Mouse (Mus musculus) midbrain, embryonic 15.5 days (tissue): ENCODE measurements at regions not wholly inside any gene's neighbourhood (a gene's known extent, or its start where the extent isn't known, plus 50 kb on each side); places are given as distances from the start of the nearest gene placed in this dataset.

Experiments used
- ATAC-seq: fragments of 200-750 bp; cut with Nextera tagmentation; replicated peaks from 2 replicates; pipeline ENCODE4 v1.8.0; 2017; ENCODE audit warnings: moderate TSS enrichment
- H3K27ac ChIP-seq: fragments of 300-500 bp; sonication (generic); 2 replicates; pipeline ENCODE4 v1.5.1; 2015; ENCODE audit warnings: mild to moderate bottlenecking, inconsistent platforms
- H3K27me3 ChIP-seq: fragments of 300-500 bp; sonication (generic); replicated peaks from 2 replicates; pipeline ENCODE4 v1.6.1; 2015; ENCODE audit warnings: inconsistent platforms
- H3K36me3 ChIP-seq: fragments of 300-500 bp; sonication (generic); replicated peaks from 2 replicates; pipeline ENCODE4 v1.6.1; 2015; ENCODE audit warnings: inconsistent platforms
- H3K4me1 ChIP-seq: fragments of 300-500 bp; sonication (generic); 2 replicates; pipeline ENCODE4 v1.6.1; 2015; ENCODE audit warnings: inconsistent platforms
- H3K4me2 ChIP-seq: fragments of 300-500 bp; sonication (generic); 2 replicates; pipeline ENCODE4 v1.6.1; 2015; ENCODE audit warnings: inconsistent platforms, mild to moderate bottlenecking, moderate library complexity
- H3K4me3 ChIP-seq: fragments of 300-500 bp; sonication (generic); 2 replicates; pipeline ENCODE4 v1.5.1; 2015; ENCODE audit warnings: mild to moderate bottlenecking, inconsistent platforms
- H3K9ac ChIP-seq: fragments of 300-500 bp; sonication (generic); 2 replicates; pipeline ENCODE4 v1.6.1; 2015; ENCODE audit warnings: mild to moderate bottlenecking, inconsistent platforms
- H3K9me3 ChIP-seq: fragments of 300-500 bp; sonication (generic); 2 replicates; pipeline ENCODE4 v1.6.1; 2016; ENCODE audit warnings: inconsistent platforms
- WGBS: fragments of 180-500 bp; shearing (Covaris S2); methylation state at CpG from one replicate; pipeline ENCODE4 v1.1.7; 2015; ENCODE audit warnings: mixed read lengths; 5-methylcytosine and 5-hydroxymethylcytosine counted together

- no peaks in the 10 kb centered on the region for H3K27me3 ChIP-seq
- no peak overlapping the region for H3K4me3 ChIP-seq
- H3K9ac ChIP-seq = no peak overlapping the region
- H3K36me3 ChIP-seq = no peaks in the 10 kb centered on the region
- H3K9me3 ChIP-seq = no peaks in the 10 kb centered on the region
- no peak for ATAC-seq
- H3K4me1 ChIP-seq = peaks cover 18% of the 10 kb centered on the region
- WGBS = 86% methylated on average over 6 of the region's 6 CpGs
- H3K27ac ChIP-seq = no peak overlapping the region
- H3K4me2 ChIP-seq = no peak overlapping the region
Observed at GRCm38 (mm10) chr8:127799849-127800471, 558.4 kb upstream of the Nrp1 start.

DNA sequence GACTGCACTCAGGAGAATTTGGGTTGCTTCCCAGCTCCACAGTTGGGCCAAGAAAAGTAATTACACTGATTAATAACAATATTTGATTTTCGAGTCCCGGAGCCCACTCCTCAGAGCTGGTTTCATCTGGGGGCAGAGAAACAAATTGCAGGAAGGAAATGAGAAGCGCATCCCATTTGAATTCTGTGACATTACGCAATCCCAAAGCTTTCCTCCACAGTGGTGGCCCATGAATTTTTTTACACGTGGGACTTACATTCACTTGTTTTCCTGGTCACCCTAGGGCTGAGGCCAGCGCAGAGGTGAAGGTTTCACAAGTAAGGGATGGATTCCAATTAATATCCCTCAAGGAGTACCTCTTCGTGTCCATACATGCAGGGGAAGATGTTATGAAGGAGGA lies 556.3 kb upstream of the Nrp1 start:
- Histone ChIP-seq H3K4me3 (no peak overlapping the region), H3K9ac (no peak overlapping the region), H3K4me1 (peaks cover 13% of the 10 kb centered on the region), H3K4me2 (no peak overlapping the region), H3K36me3 (no peaks in the 10 kb centered on the region), H3K27me3 (no peaks in the 10 kb centered on the region), H3K9me3 (no peaks in the 10 kb centered on the region), H3K27ac (peak overlapping the region; percentile 40)
- no peak for ATAC-seq
- 72% methylated on average over 7 of the region's 7 CpGs for WGBS

DNA sequence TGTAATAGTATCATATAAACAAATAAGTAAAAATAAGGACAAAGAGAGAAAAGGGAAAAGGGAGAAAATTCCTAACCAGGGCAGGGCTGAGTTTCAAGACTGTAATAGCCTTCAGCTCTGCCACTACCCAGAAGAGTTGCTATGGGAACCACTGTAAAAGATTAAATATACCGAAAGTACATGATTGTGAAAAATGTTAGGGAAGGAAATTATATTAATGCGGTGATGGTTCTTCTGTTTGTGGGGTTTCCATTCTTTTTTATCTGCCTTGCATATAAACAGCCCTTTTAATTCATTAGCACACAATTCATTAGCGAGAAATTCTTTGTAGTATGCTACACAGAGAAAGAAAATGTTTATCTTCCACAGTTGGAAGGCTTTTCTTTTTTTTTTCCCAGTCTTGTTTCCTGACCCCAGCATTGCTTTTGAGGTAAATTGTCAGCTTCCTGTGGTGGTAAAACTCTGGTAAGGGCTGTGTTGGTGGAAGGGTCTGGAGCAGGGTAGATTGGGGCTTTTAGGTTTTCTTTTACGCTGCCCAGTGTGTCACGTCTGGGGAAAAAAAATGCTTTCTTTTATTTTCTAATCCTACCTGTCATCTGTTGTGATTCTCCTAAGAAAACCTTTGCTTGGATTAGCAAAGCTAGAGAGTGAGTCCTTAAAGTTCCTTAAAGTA lies 555.6 kb upstream of the Nrp1 start:
- no peak overlapping the region for H3K9ac ChIP-seq
- no peak overlapping the region for H3K4me2 ChIP-seq
- WGBS = 44% methylated on average over 5 of the region's 5 CpGs
- H3K27me3 ChIP-seq = no peaks in the 10 kb centered on the region
- peaks cover 13% of the 10 kb centered on the region for H3K4me1 ChIP-seq
- peak overlapping the region; percentile 40 for H3K27ac ChIP-seq
- ATAC-seq = 0 out of 2 replicates have a peak, but pooled peaks have one; percentile 33
- no peaks in the 10 kb centered on the region for H3K36me3 ChIP-seq
- no peak overlapping the region for H3K4me3 ChIP-seq
- no peaks in the 10 kb centered on the region for H3K9me3 ChIP-seq

DNA sequence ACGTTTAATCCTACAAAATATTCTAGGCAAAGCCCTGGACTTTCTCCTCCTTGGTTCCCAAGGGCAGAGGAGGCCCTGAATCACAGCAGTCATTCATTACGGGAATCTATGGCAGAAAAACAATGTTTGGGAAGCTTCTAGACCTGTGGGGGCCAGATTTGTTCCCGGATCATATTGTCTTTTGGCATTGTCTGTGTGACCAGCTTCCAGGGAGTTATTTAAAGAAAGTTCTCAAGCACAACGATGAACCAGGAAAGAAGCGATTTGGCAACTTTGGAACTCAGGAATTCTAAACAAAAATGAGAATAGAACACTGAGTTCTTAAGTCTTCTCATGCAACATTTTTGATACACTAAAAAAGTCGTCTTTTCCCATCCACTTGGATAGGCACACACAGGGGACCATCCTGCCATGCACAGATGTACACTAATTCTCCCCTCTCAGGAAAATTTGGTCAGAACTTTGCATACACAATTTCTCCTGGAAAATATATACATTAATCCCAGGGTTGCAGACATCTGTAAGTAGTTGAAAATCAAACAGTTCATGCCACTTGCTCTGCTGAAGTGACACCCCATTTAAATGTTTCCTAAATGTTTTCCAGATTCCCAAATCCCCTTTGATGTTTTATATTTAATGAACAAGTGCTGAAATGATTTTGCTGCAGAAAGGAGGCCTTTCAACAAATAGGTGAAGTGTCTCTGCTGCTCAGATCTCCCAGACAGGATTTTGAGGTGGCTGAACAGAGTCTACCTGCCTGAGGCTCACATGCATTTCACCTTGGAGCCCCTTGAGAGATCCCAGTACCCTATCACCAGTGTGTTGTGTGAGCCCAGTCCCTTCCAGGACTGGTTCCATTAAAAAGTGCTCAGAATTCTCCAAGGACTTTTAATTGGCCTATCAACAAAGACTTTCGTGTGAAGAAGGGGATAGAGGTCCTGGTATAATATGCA lies 548.9 kb upstream of the Nrp1 start:
- Histone ChIP-seq H3K9ac (no peak overlapping the region), H3K4me3 (no peak overlapping the region), H3K36me3 (no peaks in the 10 kb centered on the region), H3K9me3 (no peaks in the 10 kb centered on the region), H3K4me1 (no peaks in the 10 kb centered on the region), H3K4me2 (no peak overlapping the region), H3K27me3 (no peaks in the 10 kb centered on the region), H3K27ac (no peak overlapping the region)
- ATAC-seq = no peak
- WGBS = 69% methylated on average over 7 of the region's 7 CpGs

DNA sequence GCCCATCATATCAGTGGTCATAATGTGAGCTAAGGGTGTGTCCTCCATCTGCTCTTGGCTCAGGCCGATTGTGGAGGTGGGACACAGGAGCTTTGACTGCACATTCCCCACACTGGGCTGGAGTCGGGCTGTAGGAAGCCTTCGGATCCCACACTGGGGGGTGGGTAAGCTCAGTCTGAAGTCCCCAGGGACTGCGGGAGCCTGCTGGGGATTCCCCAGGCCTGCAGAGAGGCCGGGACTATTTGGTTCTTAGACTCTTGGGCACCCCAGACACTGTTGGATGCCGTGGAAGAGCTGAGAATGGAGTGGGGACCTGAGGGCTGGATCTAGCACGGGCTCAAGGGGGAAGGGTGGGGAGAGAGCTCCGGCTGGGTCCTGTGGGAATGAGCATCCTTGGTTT lies 547.1 kb upstream of the Nrp1 start:
- Histone ChIP-seq H3K9me3 (no peaks in the 10 kb centered on the region), H3K27ac (no peak overlapping the region), H3K4me3 (no peak overlapping the region), H3K9ac (no peak overlapping the region), H3K4me2 (no peak overlapping the region), H3K36me3 (no peaks in the 10 kb centered on the region), H3K27me3 (no peaks in the 10 kb centered on the region), H3K4me1 (no peaks in the 10 kb centered on the region)
- ATAC-seq = no peak
- WGBS = 86% methylated on average over 8 of the region's 8 CpGs

DNA sequence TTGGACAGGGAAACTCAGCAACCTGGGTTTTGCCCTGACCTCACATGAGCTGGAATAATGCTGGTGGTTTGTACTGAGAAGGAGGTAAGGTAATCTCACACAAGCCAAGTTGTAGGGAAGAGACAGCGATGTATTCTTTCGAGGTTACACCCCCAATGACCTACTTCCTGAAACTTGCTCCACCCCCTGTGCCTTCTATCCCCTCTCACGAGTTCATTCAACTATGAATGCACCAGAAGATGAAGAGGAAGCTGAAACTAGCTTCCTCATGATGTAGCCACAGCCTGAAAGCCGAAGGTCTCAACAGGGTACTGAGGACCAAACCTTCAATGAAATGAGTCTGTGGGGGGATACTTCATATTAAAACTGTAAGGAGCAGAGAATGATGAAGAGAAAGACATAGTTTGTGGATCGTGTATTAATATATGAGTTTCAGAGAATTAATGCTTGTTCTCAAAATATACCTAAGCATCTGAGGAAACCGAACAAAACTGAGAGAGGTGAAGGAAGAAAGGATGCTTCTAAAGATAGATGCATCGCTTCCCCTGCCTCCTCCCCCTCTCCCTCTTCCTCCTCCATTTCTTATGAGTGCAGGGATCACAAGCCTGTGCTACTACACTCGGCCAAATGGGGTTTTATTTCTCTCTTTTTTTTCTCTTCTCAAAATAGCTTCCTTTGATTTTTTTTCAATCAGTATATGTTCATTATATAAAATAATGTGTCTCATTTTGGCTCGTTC lies 543.5 kb upstream of the Nrp1 start:
- Histone ChIP-seq H3K4me1 (no peaks in the 10 kb centered on the region), H3K9me3 (no peaks in the 10 kb centered on the region), H3K36me3 (no peaks in the 10 kb centered on the region), H3K4me3 (no peak overlapping the region), H3K27ac (no peak overlapping the region), H3K9ac (no peak overlapping the region), H3K27me3 (no peaks in the 10 kb centered on the region), H3K4me2 (no peak overlapping the region)
- ATAC-seq = no peak
- WGBS = 84% methylated on average over 9 of the region's 9 CpGs

GRCm38 (mm10) chr8:127820741-127821170 lies 537.6 kb upstream of the Nrp1 start:
- Histone ChIP-seq H3K4me3 (no peak overlapping the region), H3K9ac (no peak overlapping the region), H3K27me3 (no peaks in the 10 kb centered on the region), H3K36me3 (no peaks in the 10 kb centered on the region), H3K4me2 (no peak overlapping the region), H3K4me1 (no peaks in the 10 kb centered on the region), H3K9me3 (no peaks in the 10 kb centered on the region), H3K27ac (no peak overlapping the region)
- WGBS = 95% methylated on average over 1 of the region's 1 CpGs
- ATAC-seq = no peak

DNA sequence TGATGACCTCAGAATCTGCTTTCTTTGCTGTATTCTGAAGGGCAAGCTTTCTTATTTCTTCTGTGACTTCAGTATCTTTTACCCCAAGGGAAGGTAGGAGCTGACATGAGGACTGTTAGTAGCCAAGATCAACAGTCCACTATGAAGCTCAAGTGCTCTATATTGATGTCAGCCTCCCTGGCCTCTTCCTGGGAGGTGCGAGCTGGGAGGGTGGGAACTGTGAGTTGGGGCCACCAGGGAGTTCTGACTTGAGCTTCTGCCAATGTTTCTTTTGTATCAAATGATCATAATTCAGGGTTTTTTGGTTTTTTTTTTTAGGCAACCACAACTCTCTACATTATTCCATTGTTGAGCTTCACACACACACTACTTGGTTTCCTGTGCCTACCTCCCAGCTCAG lies 536.8 kb upstream of the Nrp1 start:
- H3K36me3 ChIP-seq = no peaks in the 10 kb centered on the region
- H3K4me2 ChIP-seq = no peak overlapping the region
- no peak for ATAC-seq
- no peak overlapping the region for H3K27ac ChIP-seq
- no peaks in the 10 kb centered on the region for H3K4me1 ChIP-seq
- H3K9me3 ChIP-seq = no peaks in the 10 kb centered on the region
- H3K4me3 ChIP-seq = no peak overlapping the region
- no peak overlapping the region for H3K9ac ChIP-seq
- no peaks in the 10 kb centered on the region for H3K27me3 ChIP-seq
- whole genome bisulfite sequencing = 85% methylated on average over 1 of the region's 1 CpGs

GRCm38 (mm10) chr8:127825041-127825440 lies 533.4 kb upstream of the Nrp1 start:
- ATAC-seq = no peak
- Histone ChIP-seq H3K27me3 (no peaks in the 10 kb centered on the region), H3K9me3 (no peaks in the 10 kb centered on the region), H3K4me1 (no peaks in the 10 kb centered on the region), H3K27ac (no peak overlapping the region), H3K9ac (no peak overlapping the region), H3K4me2 (no peak overlapping the region), H3K36me3 (no peaks in the 10 kb centered on the region), H3K4me3 (no peak overlapping the region)
- 92% methylated on average over 2 of the region's 2 CpGs for WGBS

- Histone ChIP-seq H3K9me3 (no peaks in the 10 kb centered on the region), H3K4me1 (no peaks in the 10 kb centered on the region), H3K36me3 (no peaks in the 10 kb centered on the region), H3K4me2 (no peak overlapping the region), H3K9ac (no peak overlapping the region), H3K27ac (no peak overlapping the region), H3K27me3 (no peaks in the 10 kb centered on the region), H3K4me3 (no peak overlapping the region)
- ATAC-seq = no peak
- WGBS = 71% methylated on average over 5 of the region's 5 CpGs
Observed at GRCm38 (mm10) chr8:127827826-127828225, 530.6 kb upstream of the Nrp1 start.

DNA sequence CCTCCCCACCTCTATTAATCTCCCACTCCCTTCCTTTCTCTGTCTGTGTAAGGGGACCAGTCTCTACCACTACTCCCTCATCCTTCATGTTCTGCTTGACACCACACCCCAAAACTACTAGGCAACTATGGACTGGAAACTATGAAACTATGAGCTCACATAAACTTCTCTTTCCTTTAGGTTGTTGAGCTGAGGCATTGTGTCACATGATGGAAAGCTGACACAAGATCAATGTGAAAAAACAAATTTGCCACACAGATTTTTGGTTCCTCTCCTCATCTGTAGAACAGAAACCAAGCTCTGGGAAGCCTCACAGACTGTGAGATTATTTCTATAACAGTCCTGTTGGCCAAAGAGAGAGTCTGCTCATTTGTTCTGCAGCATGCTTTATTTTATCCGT lies 528.7 kb upstream of the Nrp1 start:
- no peaks in the 10 kb centered on the region for H3K4me1 ChIP-seq
- no peak overlapping the region for H3K4me2 ChIP-seq
- H3K4me3 ChIP-seq = no peak overlapping the region
- H3K27ac ChIP-seq = no peak overlapping the region
- H3K9me3 ChIP-seq = no peaks in the 10 kb centered on the region
- 79% methylated on average over 1 of the region's 1 CpGs for WGBS
- H3K9ac ChIP-seq = no peak overlapping the region
- ATAC-seq = no peak
- no peaks in the 10 kb centered on the region for H3K27me3 ChIP-seq
- no peaks in the 10 kb centered on the region for H3K36me3 ChIP-seq

- no peak overlapping the region for H3K4me2 ChIP-seq
- H3K4me3 ChIP-seq = no peak overlapping the region
- WGBS = 72% methylated on average over 3 of the region's 3 CpGs
- H3K4me1 ChIP-seq = no peaks in the 10 kb centered on the region
- no peak overlapping the region for H3K27ac ChIP-seq
- no peaks in the 10 kb centered on the region for H3K9me3 ChIP-seq
- H3K9ac ChIP-seq = no peak overlapping the region
- H3K27me3 ChIP-seq = no peaks in the 10 kb centered on the region
- no peaks in the 10 kb centered on the region for H3K36me3 ChIP-seq
- ATAC-seq = no peak
Observed at GRCm38 (mm10) chr8:127834006-127834405, 524.4 kb upstream of the Nrp1 start.
